Mouse (Mus musculus) cerebellum, adult (tissue): ENCODE data around the gene Cldn4.

Source experiments
- ATAC-seq: cut with Nextera tagmentation; 2 replicates; pipeline ENCODE4 v1.9.2; 2017; ENCODE audit warnings: mild to moderate bottlenecking, moderate library complexity, mixed read lengths; ENCODE audit not compliant: insufficient number of reproducible peaks, low FRiP score, low TSS enrichment

Gene Cldn4

GRCm38 (mm10) chr5:134897596-134897995 lies 49.1 kb downstream of the Cldn4 start:
- no peak for ATAC-seq

- ATAC-seq, result no peak
Measured at GRCm38 (mm10) chr5:134896965-134897364, 49.8 kb downstream of the Cldn4 start.

- no peak for ATAC-seq
Measured at GRCm38 (mm10) chr5:134895291-134895690, 51.4 kb downstream of the Cldn4 start.
